Mouse (Mus musculus) frontal cortex, postnatal 36 days (tissue): ENCODE data around the gene Farp1.
"Not testable (repeated sequence)": the region's sequence is repeated elsewhere in the genome, so short reads cannot be mapped to it uniquely, and the experiment has no call there.

ENCODE experiments used
- DNase-seq, 2 experiments: peaks; one replicate each; pipeline ENCODE4 v3.0.0; 2022; ENCODE audit warnings: low spot score in 2 of 2

The Farp1 gene

GRCm38 (mm10) chr14:121182967-121183366 lies 148.0 kb downstream of the Farp1 start:
- DNase-seq, result no peak

- DNase-seq, result no peak
These were observed 148.6 kb downstream of the Farp1 start for GRCm38 (mm10) chr14:121183414-121184130.

GRCm38 (mm10) chr14:121184351-121184750 lies 149.4 kb downstream of the Farp1 start:
- no peak for DNase-seq

- no peak for DNase-seq
These were observed 151.4 kb downstream of the Farp1 start for GRCm38 (mm10) chr14:121186402-121186894.

GRCm38 (mm10) chr14:121189840-121190239 lies 154.8 kb downstream of the Farp1 start:
- DNase-seq, result not testable (repeated sequence)

- no peak for DNase-seq
These were observed 155.4 kb downstream of the Farp1 start for GRCm38 (mm10) chr14:121190386-121190785.

GRCm38 (mm10) chr14:121191739-121192138 lies 156.7 kb downstream of the Farp1 start:
- DNase-seq, result no peak

GRCm38 (mm10) chr14:121192394-121192793 lies 157.4 kb downstream of the Farp1 start:
- no peak for DNase-seq

GRCm38 (mm10) chr14:121193981-121194380 lies 159.0 kb downstream of the Farp1 start:
- no peak for DNase-seq

GRCm38 (mm10) chr14:121198915-121199572 lies 164.0 kb downstream of the Farp1 start:
- no peak for DNase-seq

GRCm38 (mm10) chr14:121199789-121200188 lies 164.8 kb downstream of the Farp1 start:
- DNase-seq, result no peak

GRCm38 (mm10) chr14:121200353-121200752 lies 165.4 kb downstream of the Farp1 start:
- DNase-seq, result no peak

- no peak for DNase-seq
These were observed 166.2 kb downstream of the Farp1 start for GRCm38 (mm10) chr14:121201178-121201577.

GRCm38 (mm10) chr14:121205459-121205858 lies 170.5 kb downstream of the Farp1 start:
- no peak for DNase-seq

- no peak for DNase-seq
These were observed 172.6 kb downstream of the Farp1 start for GRCm38 (mm10) chr14:121207441-121208158.

GRCm38 (mm10) chr14:121208159-121208515 lies 173.1 kb downstream of the Farp1 start:
- DNase-seq, result no peak

GRCm38 (mm10) chr14:121210318-121210717 lies 175.3 kb downstream of the Farp1 start:
- DNase-seq, result no peak

GRCm38 (mm10) chr14:121213650-121214049 lies 178.7 kb downstream of the Farp1 start:
- no peak for DNase-seq

- DNase-seq, result no peak
These were observed 179.7 kb downstream of the Farp1 start for GRCm38 (mm10) chr14:121214636-121215257.

GRCm38 (mm10) chr14:121215817-121216216 lies 180.8 kb downstream of the Farp1 start:
- DNase-seq, result no peak

- no peak for DNase-seq
These were observed 181.7 kb downstream of the Farp1 start for GRCm38 (mm10) chr14:121216672-121217071.

GRCm38 (mm10) chr14:121218620-121219019 lies 183.6 kb downstream of the Farp1 start:
- DNase-seq, result no peak
